Mouse (Mus musculus) E14TG2a.4 (cell line): ENCODE results near the gene Plxna2.

Source experiments
- CTCF ChIP-seq: conservative IDR thresholded peaks from 2 replicates; pipeline ENCODE4 v1.5.1; 2014; ENCODE audit warnings: low read length
- NANOG ChIP-seq: IDR thresholded peaks from 2 replicates; pipeline ENCODE4 v1.6.1; 2014; ENCODE audit warnings: borderline replicate concordance, low read length, mixed read lengths
- POU5F1 ChIP-seq: IDR thresholded peaks from 2 replicates; pipeline ENCODE4 v1.6.1; 2014; ENCODE audit warnings: low read length, borderline replicate concordance

DNA sequence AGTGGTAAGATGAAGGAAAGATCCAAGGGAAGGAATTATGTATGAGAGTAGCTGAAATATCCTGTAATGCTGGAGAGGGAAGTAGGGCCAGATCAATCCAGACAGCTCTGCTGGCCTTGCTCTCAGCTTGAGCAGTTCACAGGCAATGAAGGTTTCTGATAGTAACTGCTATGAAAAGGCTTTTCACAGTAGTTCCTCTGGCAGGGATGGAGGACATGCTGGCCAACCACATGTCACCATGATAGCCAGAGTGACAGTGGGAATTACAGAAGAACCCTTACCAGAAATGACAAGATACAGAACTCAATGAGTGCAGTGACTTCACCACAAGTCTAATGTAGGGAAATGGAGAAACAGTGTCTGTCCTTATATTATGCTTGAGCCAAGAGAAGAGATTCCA, 210.3 kb downstream of the Plxna2 start:
- no peak for TF ChIP-seq CTCF
- no peak for TF ChIP-seq POU5F1
- TF ChIP-seq NANOG, result no peak
